Mouse (Mus musculus): ENCODE data around the gene Pgap3. TPM values are rescaled to one million over a fixed set of nuclear protein-coding genes. Genes with fewer than 3 reads are reported as not detected.
A peak's percentile ranks its signal among the peaks of the same experiment; 100 is the strongest.
"Not testable (repeated sequence)": the region's sequence is repeated elsewhere in the genome, so short reads cannot be mapped to it uniquely, and the experiment has no call there.

Gene Pgap3
- total RNA-seq, 2 experiments from 2014 or later: 1.9 to 2.1 TPM

- DNase-seq: peak; percentile 76
Observed at GRCm38 (mm10) chr11:98412273-98412796, 12.0 kb upstream of the Pgap3 start, which contains the start of gene Erbb2. Gene Erbb2 (plus strand): TSS chr11:98412470.

DNA sequence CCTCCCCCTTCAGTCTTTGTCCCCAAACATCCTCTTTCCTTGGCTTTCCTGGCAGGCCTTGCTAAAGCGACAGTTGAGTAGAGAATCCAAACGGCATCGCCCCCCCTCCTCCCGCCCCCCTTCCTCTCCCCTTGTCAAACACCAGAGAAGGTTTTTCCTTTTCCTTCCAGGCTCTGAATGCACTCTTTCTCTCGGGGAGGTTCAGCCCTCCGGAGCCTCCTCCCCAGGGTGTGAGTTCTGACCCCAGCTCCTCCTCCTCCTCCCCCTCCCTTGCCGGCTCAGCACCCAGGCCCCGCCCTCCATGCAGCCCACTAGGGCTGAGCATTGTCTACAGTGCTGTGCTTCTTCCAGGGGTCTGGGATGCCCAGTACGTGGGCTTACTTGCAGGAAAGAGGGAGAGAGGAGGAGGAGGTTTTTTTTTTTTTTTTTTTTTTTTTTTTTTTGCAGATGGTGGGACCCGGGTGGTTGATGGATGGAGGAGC is 9.1 kb upstream of the Pgap3 start:
- no peak for DNase-seq

GRCm38 (mm10) chr11:98408872-98409271 is 8.6 kb upstream of the Pgap3 start:
- no peak for DNase-seq

DNA sequence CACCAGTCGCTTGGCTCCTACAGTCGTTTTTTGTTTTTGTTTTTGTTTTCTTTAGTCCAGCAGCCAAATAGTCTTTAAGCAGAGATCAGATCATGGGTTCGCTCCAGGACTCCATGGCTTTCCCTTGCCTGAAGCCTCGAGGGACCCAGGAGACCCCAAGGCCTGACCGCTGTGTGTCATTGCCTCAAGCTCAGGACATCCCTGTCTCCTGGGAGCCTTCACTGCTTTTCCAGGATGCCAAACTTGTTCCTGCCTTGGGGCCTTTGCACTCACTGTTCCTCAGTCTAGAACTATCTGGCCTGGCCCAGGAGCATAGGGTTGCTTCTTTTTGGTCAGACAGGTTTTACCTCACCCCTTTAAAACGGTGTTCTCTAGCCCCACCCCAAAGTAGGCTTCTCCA is 6.3 kb upstream of the Pgap3 start:
- no peak for DNase-seq

GRCm38 (mm10) chr11:98400816-98401215 is 526 bp upstream of the Pgap3 start:
- no peak for DNase-seq

DNA sequence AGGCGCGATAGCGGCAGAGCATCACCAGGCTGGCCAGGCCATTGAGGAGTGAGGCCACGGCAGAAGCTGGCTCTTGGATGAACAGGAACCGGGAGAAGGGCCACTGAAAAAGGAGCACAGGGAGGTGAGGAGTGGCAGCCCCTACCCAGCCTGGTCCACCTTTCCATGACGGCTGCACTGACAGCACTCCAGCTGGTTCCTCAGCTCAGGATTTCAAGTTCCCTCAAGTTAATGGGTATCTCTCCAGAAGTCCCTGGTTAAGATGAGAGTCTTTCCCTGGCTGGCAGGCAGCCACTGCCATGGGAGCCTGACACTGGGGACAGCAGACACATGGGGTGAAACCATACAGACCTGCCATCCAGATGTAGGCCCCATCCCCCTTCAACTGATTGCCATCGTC is 2.3 kb downstream of the Pgap3 start:
- DNase-seq: no peak

DNA sequence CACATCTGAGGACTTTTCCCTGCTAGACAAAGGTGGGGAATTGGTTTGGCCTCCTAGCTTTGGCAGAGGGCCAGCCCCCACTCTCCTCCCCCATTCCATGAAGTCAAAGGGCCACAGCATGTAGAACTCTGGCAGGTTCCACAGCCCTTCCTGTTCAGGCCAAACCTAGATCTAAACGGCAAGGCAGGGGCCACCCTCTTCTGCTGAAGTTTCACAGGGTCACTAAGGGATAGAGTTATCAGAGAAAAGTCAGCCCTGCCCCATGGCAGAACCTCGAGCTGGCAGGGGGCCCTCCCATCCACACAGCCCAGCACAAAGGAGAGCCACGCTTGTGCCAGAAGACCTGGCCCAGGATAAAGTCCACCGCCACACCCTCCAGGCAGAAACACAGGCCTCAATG is 5.2 kb downstream of the Pgap3 start:
- no peak for DNase-seq

- DNase-seq: no peak
Observed at GRCm38 (mm10) chr11:98394301-98394700, 6.0 kb downstream of the Pgap3 start.

GRCm38 (mm10) chr11:98393317-98393716 is 7.0 kb downstream of the Pgap3 start:
- no peak for DNase-seq

DNA sequence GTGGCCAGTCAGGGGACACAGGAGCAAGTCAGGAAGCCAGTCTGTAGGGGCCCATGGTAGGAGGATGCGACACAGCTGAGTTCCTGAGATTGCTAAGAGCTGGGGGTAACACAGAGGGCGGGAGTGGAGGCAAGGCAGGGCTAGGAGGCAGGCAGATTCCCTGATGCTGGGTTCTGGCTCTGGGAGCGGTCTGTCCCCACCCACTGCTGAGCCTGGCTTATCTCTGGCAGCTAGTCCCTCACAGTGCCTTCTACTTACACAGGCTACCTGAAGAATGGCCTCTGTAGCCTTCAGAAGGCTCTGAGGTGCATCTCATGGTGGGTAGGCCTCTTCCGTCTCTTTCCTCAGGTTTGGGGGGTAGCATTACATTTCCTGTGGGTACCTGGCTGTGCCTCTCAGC is 7.6 kb downstream of the Pgap3 start:
- no peak for DNase-seq

GRCm38 (mm10) chr11:98392034-98392433 is 8.3 kb downstream of the Pgap3 start:
- no peak for DNase-seq

DNA sequence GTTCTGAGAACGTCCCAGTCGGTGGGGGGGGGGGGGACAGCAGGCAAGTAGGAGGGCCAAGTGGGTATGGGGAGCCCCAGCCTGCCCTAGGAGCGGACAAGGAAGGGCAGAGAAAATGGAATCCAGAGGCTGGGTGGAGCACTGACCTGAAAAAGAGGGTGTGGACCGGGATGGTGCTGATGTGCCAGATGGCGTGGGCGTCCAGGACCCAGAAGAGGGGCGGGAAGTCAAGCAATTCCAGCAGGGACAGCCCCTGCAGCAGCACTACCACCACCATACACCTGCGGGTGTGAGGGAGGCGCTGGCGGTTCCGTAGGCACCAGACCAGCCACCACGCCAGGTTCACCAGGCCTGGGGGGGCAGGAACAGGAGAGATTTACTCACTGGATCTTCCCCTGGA is 10.1 kb downstream of the Pgap3 start:
- no peak for DNase-seq

- peak; percentile 50 for DNase-seq
Observed at GRCm38 (mm10) chr11:98389221-98389780, 11.0 kb downstream of the Pgap3 start.

DNA sequence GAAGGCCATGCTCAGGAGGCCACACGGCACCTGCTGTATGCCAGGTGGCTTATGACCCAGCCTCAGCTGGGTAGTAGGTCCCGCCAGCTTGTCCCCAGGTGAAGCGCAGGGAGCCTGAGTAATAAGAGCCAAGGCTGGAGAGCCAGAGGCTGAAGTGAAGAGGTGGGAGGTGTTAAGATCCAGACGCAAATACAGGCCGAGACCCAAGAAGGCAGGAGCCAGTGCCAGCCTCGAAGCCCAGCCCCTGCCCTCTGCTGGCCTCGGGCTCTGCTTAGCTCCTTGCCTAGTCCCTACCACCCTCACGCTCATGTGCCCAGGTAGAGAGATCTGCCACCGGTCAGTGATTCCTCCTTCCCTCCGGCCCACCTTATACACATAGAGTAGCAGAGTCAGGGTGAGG is 12.0 kb downstream of the Pgap3 start:
- DNase-seq: no peak

DNA sequence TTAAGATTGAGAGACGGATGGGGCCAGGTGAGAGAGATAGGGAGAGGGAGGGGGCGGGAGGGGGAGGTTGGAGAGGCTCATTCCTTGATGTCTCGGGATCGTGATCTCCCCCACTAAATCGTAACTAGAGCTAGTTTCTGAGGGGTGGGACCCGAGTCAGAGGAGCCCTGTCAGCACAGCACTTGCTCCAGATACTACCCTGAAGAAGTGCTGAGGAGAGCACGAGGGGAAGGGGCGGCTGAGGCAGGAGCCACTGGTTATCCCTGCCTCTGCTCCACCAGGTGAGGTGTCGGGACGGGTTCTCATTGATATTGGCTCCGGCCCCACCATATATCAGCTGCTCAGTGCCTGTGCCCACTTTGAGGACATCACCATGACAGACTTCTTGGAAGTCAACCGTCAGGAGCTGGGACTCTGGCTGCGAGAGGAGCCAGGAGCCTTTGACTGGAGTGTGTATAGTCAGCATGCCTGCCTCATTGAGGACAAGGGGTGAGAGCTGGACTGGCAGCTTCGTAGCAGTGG is 13.2 kb downstream of the Pgap3 start:
- DNase-seq: no peak

- DNase-seq: no peak
Observed at GRCm38 (mm10) chr11:98386596-98386995, 13.7 kb downstream of the Pgap3 start.

DNA sequence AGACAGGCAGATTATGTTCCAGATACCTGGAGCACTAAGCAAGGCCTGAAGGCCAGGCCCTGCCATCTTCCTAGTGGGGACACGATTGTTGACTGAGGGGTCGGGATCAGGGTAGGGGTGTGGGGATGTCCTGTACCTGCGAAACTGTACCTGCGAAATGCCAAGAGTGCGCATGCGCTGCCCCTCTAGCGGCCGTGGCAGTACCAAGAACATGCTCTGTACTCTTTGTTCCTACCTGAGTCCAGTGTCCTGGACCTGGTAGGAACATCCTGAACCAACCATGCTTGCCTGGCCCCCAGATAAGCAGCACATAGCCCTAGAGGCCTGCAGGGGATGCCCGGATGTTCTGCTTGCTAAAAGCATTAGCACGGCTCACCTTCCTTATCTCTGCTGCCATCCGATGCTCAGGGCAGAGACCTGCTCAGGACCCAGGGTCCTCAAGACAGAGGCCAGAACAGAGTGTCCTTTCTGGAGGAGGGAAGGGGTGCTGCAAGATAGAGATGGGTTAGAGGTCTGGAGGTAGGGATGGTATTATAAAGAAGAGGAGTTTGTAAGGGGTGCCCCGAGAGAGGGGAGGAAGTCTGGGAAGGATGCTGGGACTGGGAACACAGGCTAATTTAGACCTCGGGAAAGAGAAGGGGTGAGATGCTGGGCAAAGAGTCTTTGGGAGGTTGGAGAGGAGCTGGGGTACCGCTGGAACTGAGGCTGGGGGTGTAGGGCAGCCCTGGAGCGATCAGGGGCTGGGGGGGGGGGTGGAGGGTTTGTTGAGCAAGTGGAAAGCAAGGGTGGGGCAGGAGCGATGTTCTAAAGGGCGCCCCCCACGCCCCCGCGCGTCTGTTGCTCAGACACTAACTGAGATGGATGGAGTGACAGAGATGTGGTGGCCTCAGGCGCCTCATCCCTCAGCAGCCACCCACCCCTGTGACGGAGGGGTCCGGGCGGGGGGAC is 14.4 kb downstream of the Pgap3 start, which contains the start of gene Pnmt:
Gene Pnmt, plus strand, starts transcription at position 813 of the 948 bp plus-strand sequence.
- peak; percentile 58 for DNase-seq

DNA sequence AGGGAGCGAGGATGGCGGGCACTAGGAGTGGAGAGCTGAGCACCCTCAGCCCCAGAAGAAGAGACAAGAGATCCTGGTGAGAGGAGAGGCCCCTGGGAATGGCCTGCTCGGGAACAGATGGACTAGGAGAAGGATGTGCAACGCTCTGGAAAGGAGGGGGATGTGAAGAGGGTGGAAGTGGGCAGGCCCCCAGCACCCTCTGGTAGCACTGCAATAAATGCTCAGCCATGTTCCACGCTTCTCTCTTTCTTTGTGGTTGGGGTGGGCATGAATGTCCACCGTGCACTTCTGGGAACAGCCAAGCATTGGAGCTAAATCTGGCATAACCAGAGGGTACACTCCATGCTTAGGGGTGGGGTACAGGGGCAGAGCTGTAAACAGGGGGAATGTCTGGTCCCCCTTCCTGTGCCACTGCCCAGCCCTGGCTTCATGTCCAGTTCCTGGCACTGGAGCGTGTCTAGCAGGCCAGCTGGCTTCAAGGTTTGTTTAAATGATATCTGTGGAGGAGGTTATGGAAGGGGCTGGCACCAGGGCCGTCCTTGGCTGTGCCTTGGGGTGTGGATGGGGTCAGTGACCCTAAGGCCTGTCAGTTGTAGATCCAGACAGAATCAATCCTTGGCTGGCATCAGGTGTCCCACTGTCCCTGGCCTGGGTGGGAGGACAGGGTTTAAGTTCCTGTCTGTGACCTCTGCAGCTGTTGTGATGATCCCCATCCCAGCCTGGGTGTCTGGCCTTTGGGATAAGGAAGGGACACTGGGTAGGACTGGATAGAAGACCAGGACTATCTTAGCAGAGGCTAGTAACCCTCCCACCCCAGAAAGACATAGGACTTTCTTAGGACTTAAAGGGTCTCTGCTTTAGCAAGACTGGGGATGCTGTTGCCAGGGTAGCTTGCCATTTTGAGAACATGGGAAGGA is 15.3 kb downstream of the Pgap3 start:
- DNase-seq: peak; percentile 85

- DNase-seq: no peak
Observed at GRCm38 (mm10) chr11:98384216-98384615, 16.1 kb downstream of the Pgap3 start.

DNA sequence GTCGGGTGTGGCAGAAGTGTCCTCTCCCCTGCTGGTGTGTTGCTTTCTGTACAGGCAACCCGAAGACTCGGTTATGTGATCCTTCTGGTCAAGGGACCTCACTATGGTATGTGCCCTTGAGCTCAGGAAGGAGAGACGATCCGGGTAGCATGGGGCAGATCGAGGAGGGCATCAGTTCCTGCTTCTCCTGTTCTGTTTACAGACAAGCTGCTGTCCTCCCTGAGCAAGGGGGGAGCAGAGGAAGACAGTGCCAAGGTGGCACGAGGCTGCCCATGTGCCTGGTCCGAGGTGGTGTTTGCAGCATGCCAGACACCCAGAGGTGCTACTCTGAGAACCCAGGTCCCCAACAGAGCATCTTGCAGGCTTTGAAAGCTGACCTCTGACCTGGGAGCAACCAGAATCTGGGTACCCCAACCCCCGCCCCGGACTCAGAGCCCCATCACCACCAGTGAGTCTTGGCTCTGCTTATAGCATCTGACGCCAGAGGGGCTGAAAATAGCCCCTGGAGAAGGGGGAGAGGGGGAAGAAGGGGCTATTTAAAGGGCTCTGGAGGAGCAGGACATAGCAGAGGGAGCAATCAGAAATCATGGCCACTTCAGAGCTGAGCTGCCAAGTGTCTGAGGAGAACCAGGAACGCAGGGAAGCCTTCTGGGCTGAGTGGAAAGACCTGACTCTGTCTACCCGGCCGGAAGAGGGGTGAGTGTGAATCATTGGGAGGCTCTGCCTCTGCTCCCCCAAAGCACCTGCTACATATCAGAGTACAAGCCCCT is 16.8 kb downstream of the Pgap3 start, which contains the start of gene Tcap:
Gene Tcap, plus strand, starts transcription at position 551 of the 770 bp plus-strand sequence.
- DNase-seq: peak; percentile 84

DNA sequence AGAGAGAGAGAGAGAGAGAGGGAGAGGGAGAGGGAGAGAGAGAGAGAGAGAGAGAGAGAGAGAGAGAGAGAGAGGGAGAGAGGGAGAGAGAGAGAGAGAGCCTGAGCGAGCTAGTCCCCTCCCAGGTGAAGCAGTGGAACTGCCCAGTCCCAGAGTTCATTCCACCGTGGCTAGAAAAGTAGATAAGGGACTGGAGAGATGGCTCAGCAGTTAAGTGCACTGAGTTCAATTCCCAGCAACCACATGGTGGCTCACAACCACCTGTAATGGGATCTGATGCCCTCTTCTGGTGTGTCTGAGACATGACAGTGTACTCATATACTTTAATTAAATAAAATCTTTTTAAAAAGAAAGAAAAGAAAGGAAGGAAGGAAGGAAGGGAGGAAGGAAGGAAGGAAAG is 17.9 kb downstream of the Pgap3 start:
- not testable (repeated sequence) for DNase-seq
